Mouse (Mus musculus): ENCODE data around the gene Gpam. TPM values are rescaled to one million over a fixed set of nuclear protein-coding genes. Genes with fewer than 3 reads are reported as not detected.
A peak's percentile ranks its signal among the peaks of the same experiment; 100 is the strongest.

Gpam gene
- total RNA-seq, 2 experiments from 2014 or later, result 110 to 114 TPM

GRCm38 (mm10) chr19:55061951-55062350 is 65.1 kb downstream of the Gpam start:
- no peak for DNase-seq

DNA sequence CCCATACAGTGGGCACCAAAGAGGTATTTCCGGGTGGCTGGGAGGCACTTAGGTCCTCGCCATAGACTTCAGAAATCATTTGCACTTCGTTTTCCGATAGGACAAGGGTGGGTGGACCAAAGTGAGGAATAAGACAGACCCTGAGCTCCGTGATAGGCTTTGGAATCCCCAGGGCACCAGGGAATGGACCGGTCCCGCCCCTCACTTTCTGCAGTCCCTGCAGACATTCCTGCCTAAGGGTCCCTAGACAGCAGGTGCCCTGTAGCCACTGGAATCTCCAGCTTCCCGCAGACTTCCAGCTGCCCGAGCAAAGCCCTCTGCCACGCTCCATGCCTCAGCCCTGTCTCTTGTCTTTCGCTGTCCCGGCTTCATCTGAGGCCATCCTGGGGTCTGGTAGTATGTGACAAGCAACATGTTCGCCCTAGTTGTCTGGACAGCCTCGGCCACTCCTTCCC is 65.6 kb downstream of the Gpam start:
- DNase-seq, result no peak

- DNase-seq, result peak; percentile 73
Measured at GRCm38 (mm10) chr19:55060964-55061363, 66.1 kb downstream of the Gpam start.

DNA sequence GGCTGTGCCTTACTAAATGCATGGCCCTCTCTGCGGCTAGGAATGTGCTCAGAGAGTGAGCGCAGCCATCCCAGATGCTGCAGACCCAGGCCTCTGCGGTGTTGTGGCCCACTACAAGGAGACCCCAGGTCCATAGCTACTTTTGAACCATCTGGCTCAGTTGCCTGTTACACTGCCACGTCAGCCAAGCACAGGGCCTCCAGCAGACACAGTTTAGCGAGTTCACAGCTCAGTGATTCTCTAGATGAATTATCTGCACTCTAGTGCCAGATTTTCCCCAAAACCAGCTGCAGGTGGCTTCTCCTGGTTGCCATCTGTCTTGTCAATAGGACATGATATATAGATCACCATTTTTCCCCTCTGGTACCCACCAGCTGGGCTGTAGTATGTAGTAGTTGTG is 69.6 kb downstream of the Gpam start:
- DNase-seq, result no peak

- DNase-seq, result no peak
Measured at GRCm38 (mm10) chr19:55055634-55056269, 71.3 kb downstream of the Gpam start.

- DNase-seq, result no peak
Measured at GRCm38 (mm10) chr19:55053163-55053562, 73.9 kb downstream of the Gpam start.

- no peak for DNase-seq
Measured at GRCm38 (mm10) chr19:55037406-55037805, 89.6 kb downstream of the Gpam start.

DNA sequence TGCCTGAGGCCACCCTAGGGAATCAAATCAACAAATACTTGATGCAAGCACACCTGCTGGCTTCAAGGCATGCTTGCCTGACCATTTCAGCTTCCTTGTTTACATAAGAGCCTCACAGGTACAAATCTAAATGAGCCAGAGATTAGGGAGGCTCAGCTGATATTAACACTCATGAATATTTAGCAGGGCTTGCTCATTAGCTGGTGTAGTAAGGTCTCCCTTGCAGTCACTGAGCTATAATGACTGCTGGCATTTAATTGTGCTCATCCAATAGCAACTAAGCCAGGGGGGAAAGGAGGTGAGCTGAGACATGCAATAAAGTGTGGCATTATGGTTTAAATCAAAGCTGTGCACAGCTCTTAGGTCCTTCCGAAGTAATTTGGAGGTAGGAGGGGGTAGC is 108.2 kb downstream of the Gpam start:
- no peak for DNase-seq

Other genes starting within 250 kb of the Gpam start
- gene Tectb, start 53.5 kb upstream of the Gpam start, total RNA-seq (2021), result 1 to 10 TPM in 1 of 2 experiments, under 1 TPM in 1; 0.79 to 1.3 TPM
- under 1 TPM; 0.11 to 0.16 TPM for gene Gucy2g, start 114.0 kb upstream of the Gpam start, total RNA-seq (2021)
- 10 to 100 TPM in 1 of 2 experiments, 1 to 10 TPM in 1; 6.2 to 12.6 TPM for gene Acsl5, start 124.7 kb upstream of the Gpam start, total RNA-seq (2021)
- gene Zdhhc6, start 188.8 kb upstream of the Gpam start, total RNA-seq (2021), result 10 to 100 TPM; 19.8 to 26.7 TPM
- gene Vti1a, start 189.1 kb upstream of the Gpam start, total RNA-seq (2021), result 10 to 100 TPM; 14.8 to 15.6 TPM

Measured in gastrocnemius, postnatal 10 days (tissue).